In genomic region chr19:28011396-28011717, GRCm38 (mm10) we compare ENCODE assay signal across 8 mouse cellular contexts. TPM values are rescaled to one million over a fixed set of nuclear protein-coding genes. Genes with fewer than 3 reads are reported as not detected.
DNase-seq lines count a peak whose midpoint lies in the region; ATAC-seq and TF ChIP-seq lines count a peak whose summit lies in the region.

No protein-coding gene starts in this region.

- H3K27ac ChIP-seq in bone marrow macrophage, adult 2 months (ENCODE audit: insufficient read depth, low read depth, low read length) = peak overlapping the region; percentile 93
- H3K27ac ChIP-seq in embryonic fibroblast, embryonic 13.5 days (ENCODE audit: insufficient read depth, low read length) = peak overlapping the region; percentile 98
- peak overlapping the region; percentile 95 for H3K27ac ChIP-seq in heart, embryonic 10.5 days
- H3K27ac ChIP-seq in kidney, embryonic 14.5 days (ENCODE audit: low read depth, low read length) = peak overlapping the region; percentile 100
- peak overlapping the region; percentile 99 for H3K27ac ChIP-seq in limb, embryonic 14.5 days (replicated peaks; ENCODE audit: low read depth, low read length)
- H3K27ac ChIP-seq in midbrain, embryonic 16.5 days (ENCODE audit: low read length) = peak overlapping the region; percentile 100

- no peaks in the 10 kb centered on the region for H3K9me3 ChIP-seq in heart, embryonic 10.5 days
- no peaks in the 10 kb centered on the region for H3K9me3 ChIP-seq in kidney, embryonic 14.5 days (ENCODE audit: control insufficient read depth, low read length)
- no peaks in the 10 kb centered on the region for H3K9me3 ChIP-seq in limb, embryonic 14.5 days (ENCODE audit: control insufficient read depth, low read length)
- no peaks in the 10 kb centered on the region for H3K9me3 ChIP-seq in midbrain, embryonic 16.5 days (replicated peaks; ENCODE audit: control insufficient read depth, low read length, poor library complexity, severe bottlenecking)

- no peak for TF ChIP-seq POLR2A in bone marrow macrophage, adult 2 months (IDR thresholded peaks at IDR 0.05; ENCODE audit: borderline replicate concordance, low read depth, low read length)
- peak; percentile 96 for TF ChIP-seq POLR2A in embryonic fibroblast, embryonic 13.5 days (IDR thresholded peaks at IDR 0.05; ENCODE audit: low read depth, low read length)
- TF ChIP-seq POLR2A in limb, embryonic 14.5 days (IDR thresholded peaks at IDR 0.05; ENCODE audit: borderline replicate concordance, extremely low read depth, insufficient read depth, insufficient read length) = peak; percentile 80; the same call in 1 of the 2 replicates

- peaks cover 3% of the 10 kb centered on the region for H3K4me1 ChIP-seq in bone marrow macrophage, adult 2 months (ENCODE audit: control insufficient read depth, insufficient read depth, low read length)
- no peaks in the 10 kb centered on the region; the same call in 1 of the 2 replicates for H3K4me1 ChIP-seq in embryonic fibroblast, embryonic 13.5 days (ENCODE audit: control insufficient read depth, insufficient read depth, low read length)
- 0 out of 2 replicates have a peak, but pooled peaks cover 2% of the 10 kb centered on the region for H3K4me1 ChIP-seq in heart, embryonic 10.5 days
- H3K4me1 ChIP-seq in kidney, embryonic 14.5 days (ENCODE audit: control insufficient read depth, insufficient read depth, low read length) = no peaks in the 10 kb centered on the region
- no peaks in the 10 kb centered on the region; the same call in 1 of the 2 replicates for H3K4me1 ChIP-seq in limb, embryonic 14.5 days (ENCODE audit: control insufficient read depth, insufficient read depth, low read length)
- H3K4me1 ChIP-seq in midbrain, embryonic 16.5 days (ENCODE audit: control insufficient read depth, insufficient read depth, low read length) = peaks cover 11% of the 10 kb centered on the region

- peaks cover 18% of the 10 kb centered on the region for H3K79me3 ChIP-seq in C2C12 (ENCODE audit: low read depth)

- 0% methylated on average over 24 of the region's 30 CpGs for WGBS in heart, embryonic 10.5 days
- WGBS in kidney, embryonic 14.5 days = 0% methylated on average over 25 of the region's 30 CpGs
- 0% methylated on average over 9 of the region's 30 CpGs for WGBS in limb, embryonic 14.5 days
- WGBS in midbrain, embryonic 16.5 days = 0% methylated on average over 15 of the region's 30 CpGs

- H3K4me3 ChIP-seq in C2C12 (ENCODE audit: insufficient read depth, poor library complexity, severe bottlenecking) = peak overlapping the region; percentile 83
- H3K4me3 ChIP-seq in bone marrow macrophage, adult 2 months (ENCODE audit: insufficient read depth, low read length) = peak overlapping the region; percentile 95
- H3K4me3 ChIP-seq in embryonic fibroblast, embryonic 13.5 days (ENCODE audit: insufficient read depth, low read length) = peak overlapping the region; percentile 91
- H3K4me3 ChIP-seq in heart, embryonic 10.5 days = peak overlapping the region; percentile 95
- peak overlapping the region; percentile 97 for H3K4me3 ChIP-seq in kidney, embryonic 14.5 days (ENCODE audit: low read length)
- H3K4me3 ChIP-seq in limb, embryonic 14.5 days (replicated peaks; ENCODE audit: low read length) = peak overlapping the region; percentile 95
- peak overlapping the region; percentile 92 for H3K4me3 ChIP-seq in midbrain, embryonic 16.5 days (ENCODE audit: low read depth, low read length)

- DNase-seq in heart, embryonic 10.5 days (ENCODE audit: low spot score) = peak; percentile 97
- peak; percentile 98 for DNase-seq in limb, embryonic 14.5 days (ENCODE audit: low spot score)
- peak; percentile 87 to 92 for DNase-seq in spleen, postnatal 14 days (ENCODE audit: low spot score in 2 of 2)

- H3K79me2 ChIP-seq in C2C12 (ENCODE audit: control insufficient read depth, insufficient read depth) = peaks cover 48% of the 10 kb centered on the region

- no peaks in the 10 kb centered on the region for H3K27me3 ChIP-seq in C2C12 (ENCODE audit: control insufficient read depth, insufficient read depth, insufficient read length)
- H3K27me3 ChIP-seq in heart, embryonic 10.5 days (ENCODE audit: insufficient read depth, poor library complexity, severe bottlenecking) = no peaks in the 10 kb centered on the region
- H3K27me3 ChIP-seq in kidney, embryonic 14.5 days (ENCODE audit: control insufficient read depth, insufficient read depth, low read length) = no peaks in the 10 kb centered on the region
- H3K27me3 ChIP-seq in limb, embryonic 14.5 days (ENCODE audit: control insufficient read depth, insufficient read depth, low read length) = no peaks in the 10 kb centered on the region
- no peaks in the 10 kb centered on the region for H3K27me3 ChIP-seq in midbrain, embryonic 16.5 days (ENCODE audit: control insufficient read depth, insufficient read depth, low read depth, low read length)

- peak; percentile 99 for ATAC-seq in kidney, embryonic 14.5 days (ENCODE audit: low FRiP score, low TSS enrichment)
- ATAC-seq in limb, embryonic 14.5 days (ENCODE audit: low FRiP score, low read depth) = peak; percentile 98
- ATAC-seq in midbrain, embryonic 16.5 days = peak; percentile 98

- no peaks in the 10 kb centered on the region for H3K36me3 ChIP-seq in C2C12 (ENCODE audit: control insufficient read depth, insufficient read depth)
- no peaks in the 10 kb centered on the region for H3K36me3 ChIP-seq in heart, embryonic 10.5 days
- no peaks in the 10 kb centered on the region for H3K36me3 ChIP-seq in kidney, embryonic 14.5 days (ENCODE audit: control insufficient read depth, insufficient read depth, low read length)
- no peaks in the 10 kb centered on the region for H3K36me3 ChIP-seq in limb, embryonic 14.5 days (ENCODE audit: control insufficient read depth, insufficient read depth, low read length)
- no peaks in the 10 kb centered on the region for H3K36me3 ChIP-seq in midbrain, embryonic 16.5 days (ENCODE audit: control insufficient read depth, insufficient read depth, low read length)

- peak overlapping the region; percentile 56; the same call in 1 of the 2 replicates for H3K4me2 ChIP-seq in kidney, embryonic 14.5 days (replicated peaks; ENCODE audit: low read depth, low read length)
- H3K4me2 ChIP-seq in limb, embryonic 14.5 days (replicated peaks; ENCODE audit: low read depth, low read length, severe bottlenecking) = peak overlapping the region; percentile 39
- H3K4me2 ChIP-seq in midbrain, embryonic 16.5 days (ENCODE audit: low read length) = peak overlapping the region; percentile 29

- peak overlapping the region; percentile 89 for H3K9ac ChIP-seq in kidney, embryonic 14.5 days (ENCODE audit: low read depth, low read length)
- peak overlapping the region; percentile 87 for H3K9ac ChIP-seq in limb, embryonic 14.5 days (ENCODE audit: low read depth, low read length, severe bottlenecking)
- H3K9ac ChIP-seq in midbrain, embryonic 16.5 days (ENCODE audit: low read depth, low read length) = peak overlapping the region; percentile 97

- peak overlapping the region; percentile 83 for H3ac ChIP-seq in C2C12 (ENCODE audit: control insufficient read depth, insufficient read length, low read depth)

- no peak for TF ChIP-seq CTCF in C2C12 (IDR thresholded peaks at IDR 0.05; ENCODE audit: control insufficient read depth, insufficient read depth, insufficient read length)
- no peak for TF ChIP-seq CTCF in bone marrow macrophage, adult 2 months (IDR thresholded peaks at IDR 0.05; ENCODE audit: low read depth, low read length)
- TF ChIP-seq CTCF in embryonic fibroblast, embryonic 13.5 days (IDR thresholded peaks at IDR 0.05; ENCODE audit: borderline replicate concordance, insufficient read depth, low read length) = no peak

TF ChIP-seq in C2C12, 6 proteins besides CTCF, POLR2A, EP300 and RAD21:
- TF ChIP-seq FOSL1 (IDR thresholded peaks at IDR 0.05; ENCODE audit: insufficient read depth, low read length, poor library complexity, severe bottlenecking) (no peak), MAX (IDR thresholded peaks at IDR 0.05) (no peak), MYOG (IDR thresholded peaks at IDR 0.05; ENCODE audit: control insufficient read depth, extremely low read depth, insufficient read length) (no peak), MYOD1 (IDR thresholded peaks at IDR 0.05; ENCODE audit: control insufficient read depth, insufficient read length, low read depth) (no peak), USF1 (IDR thresholded peaks at IDR 0.05; ENCODE audit: low read depth) (no peak), CEBPB (IDR thresholded peaks at IDR 0.05; ENCODE audit: low read depth) (no peak)

RNA-seq across cellular contexts. Expression of gene Rfx3, which starts 0.4 kb away (rescaled TPM):
- 0.70 TPM for polyA plus RNA-seq in C2C12 (2012; fragmentation: generic; extraction: Trizol)
- polyA plus RNA-seq in bone marrow macrophage, adult 2 months (2012; ENCODE audit: insufficient read depth, insufficient read length, missing spikeins) = 3.2 and 3.5 TPM in 2 replicates
- 2.2 and 4.5 TPM in 2 replicates for polyA plus RNA-seq in embryonic fibroblast, embryonic 13.5 days (2011; ENCODE audit: insufficient read length, low read depth, missing spikeins)
- polyA plus RNA-seq in heart, embryonic 10.5 days (2016; fragmentation: Nextera tagmentation; extraction: Ambion mirVana) = 8.3 and 11.7 TPM in 2 replicates
- 13.8 and 16.4 TPM in 2 replicates for polyA plus RNA-seq in kidney, embryonic 14.5 days (2014; fragmentation: Nextera tagmentation; extraction: Ambion mirVana)
- 5.7 and 6.6 TPM in 2 replicates for polyA plus RNA-seq in limb, embryonic 14.5 days (2012; rRNA removed)
- polyA plus RNA-seq in limb, embryonic 14.5 days (2014; fragmentation: Nextera tagmentation; extraction: Ambion mirVana) = 9.6 and 10.2 TPM in 2 replicates
- 29.7 and 32.4 TPM in 2 replicates for polyA plus RNA-seq in midbrain, embryonic 16.5 days (2015; fragmentation: Nextera tagmentation; extraction: Ambion mirVana)

Comparison
In these comparisons a context has a peak if more than half of its experiments do, and no peak if none do; other contexts are left out.
1. Peak in every context shown above with its lines: DNase-seq, ATAC-seq, H3K4me3 ChIP-seq and H3K27ac ChIP-seq.